Mouse (Mus musculus) hindbrain, embryonic 12.5 days (tissue): ENCODE measurements at regions not wholly inside any gene's neighbourhood (a gene's known extent, or its start where the extent isn't known, plus 50 kb on each side); places are given as distances from the start of the nearest gene placed in this dataset.

Source experiments
- ATAC-seq: fragments of 200-750 bp; cut with Nextera tagmentation; 2 replicates; pipeline ENCODE4 v1.8.0; 2017; ENCODE audit warnings: moderate TSS enrichment; ENCODE audit not compliant: low FRiP score
- H3K27ac ChIP-seq: fragments of 300-500 bp; sonication (generic); 2 replicates; pipeline ENCODE4 v1.5.1; 2016; ENCODE audit warnings: mild to moderate bottlenecking
- H3K27me3 ChIP-seq: fragments of 300-500 bp; sonication (generic); 2 replicates; pipeline ENCODE4 v1.6.1; 2016; ENCODE audit warnings: mild to moderate bottlenecking
- H3K36me3 ChIP-seq: fragments of 300-500 bp; sonication (generic); 2 replicates; pipeline ENCODE4 v1.6.1; 2016; ENCODE audit warnings: mild to moderate bottlenecking
- H3K4me1 ChIP-seq: fragments of 300-500 bp; sonication (generic); 2 replicates; pipeline ENCODE4 v1.6.1; 2016
- H3K4me2 ChIP-seq: fragments of 300-500 bp; sonication (generic); replicated peaks from 2 replicates; pipeline ENCODE4 v1.6.1; 2016; ENCODE audit warnings: mild to moderate bottlenecking
- H3K4me3 ChIP-seq: fragments of 300-500 bp; sonication (generic); 2 replicates; pipeline ENCODE4 v1.5.1; 2016; ENCODE audit warnings: mild to moderate bottlenecking
- H3K9ac ChIP-seq: fragments of 300-500 bp; sonication (generic); 2 replicates; pipeline ENCODE4 v1.6.1; 2016; ENCODE audit warnings: mild to moderate bottlenecking, moderate library complexity
- H3K9me3 ChIP-seq: fragments of 300-500 bp; sonication (generic); replicated peaks from 2 replicates; pipeline ENCODE4 v1.6.1; 2016; ENCODE audit warnings: mild to moderate bottlenecking
- WGBS: fragments of 180-500 bp; shearing (Covaris S2); methylation state at CpG from one replicate; pipeline ENCODE4 v1.1.7; 2016; 5-methylcytosine and 5-hydroxymethylcytosine counted together

GRCm38 (mm10) chr5:126107020-126107419 lies 575.4 kb downstream of the Tmem132b start:
- no peak overlapping the region for H3K9ac ChIP-seq
- 76% methylated on average over 5 of the region's 5 CpGs for WGBS

GRCm38 (mm10) chr5:126108837-126109236 lies 577.3 kb downstream of the Tmem132b start:
- Histone ChIP-seq H3K27ac (no peak overlapping the region), H3K27me3 (no peaks in the 10 kb centered on the region), H3K4me3 (no peak overlapping the region), H3K9me3 (no peaks in the 10 kb centered on the region), H3K4me1 (no peaks in the 10 kb centered on the region), H3K36me3 (no peaks in the 10 kb centered on the region), H3K4me2 (no peak overlapping the region), H3K9ac (no peak overlapping the region)
- no peak for ATAC-seq
- WGBS, result 62% methylated on average over 3 of the region's 3 CpGs

More at GRCm38 (mm10) chr5:126107020-126107419, 575.4 kb downstream of the Tmem132b start:
- Histone ChIP-seq H3K4me3 (no peak overlapping the region), H3K9me3 (no peaks in the 10 kb centered on the region), H3K36me3 (no peaks in the 10 kb centered on the region), H3K4me1 (no peaks in the 10 kb centered on the region), H3K27me3 (no peaks in the 10 kb centered on the region), H3K27ac (no peak overlapping the region), H3K4me2 (no peak overlapping the region)
- ATAC-seq, result no peak

- no peak for ATAC-seq
- Histone ChIP-seq H3K36me3 (no peaks in the 10 kb centered on the region), H3K27ac (no peak overlapping the region), H3K4me3 (no peak overlapping the region), H3K4me1 (no peaks in the 10 kb centered on the region), H3K4me2 (no peak overlapping the region), H3K27me3 (no peaks in the 10 kb centered on the region), H3K9me3 (no peaks in the 10 kb centered on the region), H3K9ac (no peak overlapping the region)
- WGBS, result 78% methylated on average over 2 of the region's 2 CpGs
Observed at GRCm38 (mm10) chr5:126117291-126117690, 585.7 kb downstream of the Tmem132b start.

GRCm38 (mm10) chr5:126117906-126118521 lies 586.4 kb downstream of the Tmem132b start:
- no peak for ATAC-seq
- Histone ChIP-seq H3K27me3 (no peaks in the 10 kb centered on the region), H3K4me1 (no peaks in the 10 kb centered on the region), H3K9ac (no peak overlapping the region), H3K9me3 (no peaks in the 10 kb centered on the region), H3K4me3 (no peak overlapping the region), H3K4me2 (no peak overlapping the region), H3K27ac (no peak overlapping the region), H3K36me3 (no peaks in the 10 kb centered on the region)
- WGBS, result 82% methylated on average over 5 of the region's 5 CpGs

- no peak for ATAC-seq
- no peaks in the 10 kb centered on the region for H3K4me1 ChIP-seq
- no peak overlapping the region for H3K4me3 ChIP-seq
- no peaks in the 10 kb centered on the region for H3K9me3 ChIP-seq
- H3K9ac ChIP-seq, result no peak overlapping the region
- H3K36me3 ChIP-seq, result no peaks in the 10 kb centered on the region
- no peak overlapping the region for H3K27ac ChIP-seq
- H3K27me3 ChIP-seq, result no peaks in the 10 kb centered on the region
- WGBS, result 66% methylated on average over 3 of the region's 3 CpGs
- no peak overlapping the region for H3K4me2 ChIP-seq
Observed at GRCm38 (mm10) chr5:126118731-126119130, 587.2 kb downstream of the Tmem132b start.

GRCm38 (mm10) chr5:126123216-126123615 lies 591.6 kb downstream of the Tmem132b start:
- Histone ChIP-seq H3K4me3 (no peak overlapping the region), H3K4me1 (no peaks in the 10 kb centered on the region), H3K9me3 (no peaks in the 10 kb centered on the region), H3K27ac (no peak overlapping the region), H3K4me2 (no peak overlapping the region), H3K27me3 (no peaks in the 10 kb centered on the region), H3K9ac (no peak overlapping the region), H3K36me3 (no peaks in the 10 kb centered on the region)
- ATAC-seq, result no peak
- WGBS, result 57% methylated on average over 9 of the region's 9 CpGs

GRCm38 (mm10) chr5:126127486-126127885 lies 595.9 kb downstream of the Tmem132b start:
- Histone ChIP-seq H3K36me3 (no peaks in the 10 kb centered on the region), H3K4me3 (no peak overlapping the region), H3K27me3 (no peaks in the 10 kb centered on the region), H3K27ac (no peak overlapping the region), H3K4me1 (no peaks in the 10 kb centered on the region), H3K9ac (no peak overlapping the region), H3K9me3 (no peaks in the 10 kb centered on the region), H3K4me2 (no peak overlapping the region)
- ATAC-seq, result no peak
- 45% methylated on average over 6 of the region's 6 CpGs for WGBS

- Histone ChIP-seq H3K4me3 (no peak overlapping the region), H3K9me3 (no peaks in the 10 kb centered on the region), H3K27me3 (no peaks in the 10 kb centered on the region), H3K4me2 (no peak overlapping the region), H3K27ac (no peak overlapping the region), H3K9ac (no peak overlapping the region), H3K36me3 (no peaks in the 10 kb centered on the region), H3K4me1 (no peaks in the 10 kb centered on the region)
- 93% methylated on average over 2 of the region's 2 CpGs for WGBS
- ATAC-seq, result no peak
Observed at GRCm38 (mm10) chr5:126148908-126149307, 617.3 kb downstream of the Tmem132b start.

- H3K27ac ChIP-seq, result no peak overlapping the region
- no peaks in the 10 kb centered on the region for H3K9me3 ChIP-seq
- H3K4me3 ChIP-seq, result no peak overlapping the region
- H3K9ac ChIP-seq, result no peak overlapping the region
- no peaks in the 10 kb centered on the region for H3K27me3 ChIP-seq
- WGBS, result 46% methylated on average over 6 of the region's 6 CpGs
- ATAC-seq, result no peak
- no peak overlapping the region for H3K4me2 ChIP-seq
- no peaks in the 10 kb centered on the region for H3K36me3 ChIP-seq
- H3K4me1 ChIP-seq, result no peaks in the 10 kb centered on the region
Observed at GRCm38 (mm10) chr5:126155216-126155880, 623.8 kb downstream of the Tmem132b start.

GRCm38 (mm10) chr5:126186111-126186510 lies 654.5 kb downstream of the Tmem132b start:
- WGBS, result 45% methylated on average over 5 of the region's 5 CpGs
- no peak overlapping the region for H3K27ac ChIP-seq
- H3K4me2 ChIP-seq, result no peak overlapping the region
- H3K4me3 ChIP-seq, result no peak overlapping the region
- no peak for ATAC-seq
- H3K27me3 ChIP-seq, result no peaks in the 10 kb centered on the region
- H3K9ac ChIP-seq, result no peak overlapping the region
- no peaks in the 10 kb centered on the region for H3K36me3 ChIP-seq
- H3K9me3 ChIP-seq, result no peaks in the 10 kb centered on the region
- H3K4me1 ChIP-seq, result no peaks in the 10 kb centered on the region

GRCm38 (mm10) chr5:126199876-126200275 lies 668.3 kb downstream of the Tmem132b start:
- Histone ChIP-seq H3K4me1 (peaks cover 7% of the 10 kb centered on the region; the same call in 1 of the 2 replicates), H3K27ac (no peak overlapping the region), H3K36me3 (no peaks in the 10 kb centered on the region), H3K27me3 (no peaks in the 10 kb centered on the region), H3K9ac (no peak overlapping the region), H3K9me3 (no peaks in the 10 kb centered on the region), H3K4me2 (no peak overlapping the region), H3K4me3 (no peak overlapping the region)
- 53% methylated on average over 4 of the region's 4 CpGs for WGBS
- ATAC-seq, result no peak

GRCm38 (mm10) chr5:126201535-126201934 lies 670.0 kb downstream of the Tmem132b start:
- no peak overlapping the region for H3K4me2 ChIP-seq
- H3K4me3 ChIP-seq, result no peak overlapping the region
- H3K27ac ChIP-seq, result 0 out of 2 replicates have a peak overlapping the region, but pooled peaks have one; percentile 30
- ATAC-seq, result no peak
- H3K9ac ChIP-seq, result 0 out of 2 replicates have a peak overlapping the region, but pooled peaks have one; percentile 18
- WGBS, result 26% methylated on average over 4 of the region's 4 CpGs
- H3K36me3 ChIP-seq, result no peaks in the 10 kb centered on the region
- peaks cover 7% of the 10 kb centered on the region; the same call in 1 of the 2 replicates for H3K4me1 ChIP-seq
- no peaks in the 10 kb centered on the region for H3K27me3 ChIP-seq
- H3K9me3 ChIP-seq, result no peaks in the 10 kb centered on the region

GRCm38 (mm10) chr5:126201996-126202395 lies 670.4 kb downstream of the Tmem132b start:
- Histone ChIP-seq H3K4me2 (no peak overlapping the region), H3K4me1 (peaks cover 7% of the 10 kb centered on the region; the same call in 1 of the 2 replicates), H3K9me3 (no peaks in the 10 kb centered on the region), H3K27ac (0 out of 2 replicates have a peak overlapping the region, but pooled peaks have one; percentile 30), H3K36me3 (no peaks in the 10 kb centered on the region), H3K27me3 (no peaks in the 10 kb centered on the region), H3K9ac (0 out of 2 replicates have a peak overlapping the region, but pooled peaks have one; percentile 18), H3K4me3 (no peak overlapping the region)
- WGBS, result 32% methylated on average over 9 of the region's 9 CpGs
- ATAC-seq, result no peak
